Mouse (Mus musculus) ES-E14 (cell line): ENCODE results near the gene Mctp2.

Source experiments
- CHD2 ChIP-seq: IDR thresholded peaks from 2 replicates; pipeline ENCODE4 v1.6.1; 2014; ENCODE audit warnings: mild to moderate bottlenecking, low read depth, low read length, inconsistent platforms
- MAFK ChIP-seq: IDR thresholded peaks from 2 replicates; pipeline ENCODE4 v1.6.1; 2014; ENCODE audit warnings: mild to moderate bottlenecking, low read depth, low read length, inconsistent platforms; ENCODE audit not compliant: insufficient read depth
- ZC3H11A ChIP-seq: IDR thresholded peaks from 2 replicates; pipeline ENCODE4 v1.6.1; 2012; ENCODE audit warnings: low read depth, mild to moderate bottlenecking, inconsistent platforms, low read length, borderline replicate concordance
- ZNF384 ChIP-seq: IDR thresholded peaks from 2 replicates; pipeline ENCODE4 v1.6.1; 2012; ENCODE audit warnings: low read depth, low read length, inconsistent platforms

DNA sequence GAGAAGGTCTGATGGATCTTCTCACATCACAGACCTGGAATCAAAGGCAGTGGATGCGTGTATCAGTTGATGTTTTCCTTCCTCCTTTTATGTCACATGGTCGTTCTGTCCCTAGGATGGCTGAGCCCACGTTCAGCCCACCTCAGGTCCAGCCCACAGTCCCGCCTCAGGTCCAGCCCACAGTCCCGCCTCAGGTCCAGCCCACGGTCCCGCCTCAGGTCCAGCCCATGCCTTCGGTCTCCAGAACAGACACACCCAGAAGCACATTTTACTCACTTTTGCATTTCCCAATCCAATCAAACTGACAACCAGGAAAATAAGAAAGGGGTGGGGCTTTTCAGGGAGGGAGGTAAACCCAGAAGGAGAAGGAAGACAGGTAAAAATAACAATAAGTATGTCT, 5.2 kb upstream of the Mctp2 start:
- no peak for TF ChIP-seq ZC3H11A
- no peak for TF ChIP-seq CHD2
- TF ChIP-seq ZNF384: no peak
- no peak for TF ChIP-seq MAFK
